ENCODE assay signal across 26 mouse cellular contexts in the genomic region with DNA sequence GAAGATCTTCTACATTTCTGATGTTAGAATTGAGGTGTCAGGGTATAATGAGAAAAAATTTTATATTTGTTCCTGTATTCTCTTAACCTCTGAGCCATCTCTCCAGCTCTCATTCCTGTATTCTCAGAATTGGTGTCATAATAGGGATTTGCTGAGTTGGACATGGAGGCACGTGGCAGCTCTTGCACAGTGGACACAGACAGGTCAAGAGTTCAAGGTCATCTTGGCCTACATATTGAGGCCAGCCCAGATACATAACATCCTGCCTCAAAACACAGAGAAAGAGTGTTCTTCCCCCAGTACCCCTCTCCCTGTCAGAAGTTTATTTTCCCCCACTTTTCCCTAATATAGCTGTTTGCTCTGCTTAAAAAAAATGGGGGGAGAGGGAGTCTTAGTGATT.
"Had no signal": no experiment of that assay in that cellular context is flagged by ENCODE, and none has a peak within 500 bp of the region (broad histone marks: within the 10 kb centered on the region; RNA-seq: fewer than 3 reads in every experiment).

No protein-coding gene starts in this region.

- H3K27me3 ChIP-seq: heart, embryonic 12.5 days; hindbrain, embryonic 12.5 days; intestine, embryonic 15.5 days; kidney, embryonic 15.5 days; limb, embryonic 12.5 days; liver, embryonic 13.5 days; liver, embryonic 15.5 days had no signal

- H3K36me3 ChIP-seq: heart, embryonic 10.5 days; heart, embryonic 12.5 days; hindbrain, embryonic 12.5 days; intestine, embryonic 15.5 days; kidney, embryonic 15.5 days; limb, embryonic 12.5 days; liver, embryonic 13.5 days; liver, embryonic 15.5 days had no signal

- ATAC-seq: hindbrain, embryonic 16.5 days; inflammation-experienced regulatory T-cells, adult 6 months; intestine, embryonic 15.5 days; intestine, postnatal 0 days had no signal

- DNase-seq: gastrocnemius, adult 2 months; gastrocnemius, postnatal 10 days; gastrocnemius, postnatal 25 days; heart, postnatal 10 days; heart, postnatal 4 days; kidney, adult 18-20 months; kidney, adult 9 months; kidney, postnatal 25 days; kidney, postnatal 4 days; liver, embryonic 13.5 days had no signal

- H3K27ac ChIP-seq: heart, embryonic 10.5 days; hindbrain, embryonic 10.5 days; hindbrain, embryonic 12.5 days; intestine, embryonic 15.5 days; kidney, embryonic 15.5 days; kidney, postnatal 0 days; left cerebral cortex, adult 2 months; limb, embryonic 10.5 days; limb, embryonic 12.5 days; liver, embryonic 13.5 days; liver, embryonic 15.5 days had no signal

- H3K9ac ChIP-seq: heart, embryonic 12.5 days; hindbrain, embryonic 12.5 days; hindbrain, embryonic 14.5 days; intestine, embryonic 15.5 days; kidney, embryonic 15.5 days; limb, embryonic 12.5 days; liver, embryonic 13.5 days; liver, embryonic 15.5 days had no signal

- H3K9me3 ChIP-seq: heart, embryonic 10.5 days; heart, embryonic 12.5 days; hindbrain, embryonic 10.5 days; hindbrain, embryonic 12.5 days; intestine, embryonic 15.5 days; kidney, embryonic 15.5 days; limb, embryonic 10.5 days; limb, embryonic 12.5 days; liver, embryonic 13.5 days; liver, embryonic 15.5 days had no signal

- H3K4me2 ChIP-seq: heart, embryonic 12.5 days; hindbrain, embryonic 12.5 days; hindbrain, embryonic 14.5 days; intestine, embryonic 15.5 days; kidney, embryonic 15.5 days; limb, embryonic 12.5 days; liver, embryonic 13.5 days; liver, embryonic 15.5 days had no signal

- H3K4me3 ChIP-seq: gastrocnemius, adult 2 months; heart, embryonic 10.5 days; heart, embryonic 12.5 days; hindbrain, embryonic 10.5 days; hindbrain, embryonic 12.5 days; intestine, embryonic 15.5 days; kidney, embryonic 15.5 days; layer of hippocampus, adult 2 months; left cerebral cortex, adult 2 months; limb, embryonic 10.5 days; limb, embryonic 12.5 days; liver, embryonic 13.5 days; liver, embryonic 15.5 days had no signal
